ENCODE assay signal across 8 mouse cellular contexts in genomic region chr7:127967922-127968828, GRCm38 (mm10). TPM values are rescaled to one million over a fixed set of nuclear protein-coding genes. Genes with fewer than 3 reads are reported as not detected.
DNase-seq lines count a peak whose midpoint lies in the region; ATAC-seq lines count a peak whose summit lies in the region.

No protein-coding gene starts in this region.

- H3K9ac ChIP-seq in limb, embryonic 11.5 days (ENCODE audit: low read length) = peak overlapping the region; percentile 99
- H3K9ac ChIP-seq in midbrain, embryonic 12.5 days (replicated peaks) = peak overlapping the region; percentile 98

- H3K27me3 ChIP-seq in embryonic facial prominence, embryonic 10.5 days (replicated peaks; ENCODE audit: low read depth, poor library complexity, severe bottlenecking) = no peaks in the 10 kb centered on the region
- no peaks in the 10 kb centered on the region for H3K27me3 ChIP-seq in limb, embryonic 11.5 days (ENCODE audit: control insufficient read depth, insufficient read depth, low read length)
- no peaks in the 10 kb centered on the region for H3K27me3 ChIP-seq in midbrain, embryonic 12.5 days

- peak overlapping the region; percentile 85 for H3K4me2 ChIP-seq in limb, embryonic 11.5 days (ENCODE audit: low read depth, severe bottlenecking)
- peak overlapping the region; percentile 91 for H3K4me2 ChIP-seq in midbrain, embryonic 12.5 days (replicated peaks)

- H3K4me1 ChIP-seq in embryonic facial prominence, embryonic 10.5 days = peaks cover 30% of the 10 kb centered on the region
- H3K4me1 ChIP-seq in limb, embryonic 11.5 days (ENCODE audit: control insufficient read depth, insufficient read depth, low read length) = peaks cover 3% of the 10 kb centered on the region; the same call in 1 of the 2 replicates
- H3K4me1 ChIP-seq in midbrain, embryonic 12.5 days = peaks cover 23% of the 10 kb centered on the region

- H3K4me3 ChIP-seq in embryonic facial prominence, embryonic 10.5 days = peak overlapping the region; percentile 100
- H3K4me3 ChIP-seq in limb, embryonic 11.5 days (ENCODE audit: low read depth, low read length) = peak overlapping the region; percentile 97
- H3K4me3 ChIP-seq in midbrain, embryonic 12.5 days = peak overlapping the region; percentile 89

- peak; percentile 62 for DNase-seq in layer of hippocampus, adult 11-12 months (ENCODE audit: low spot score)
- no peak for DNase-seq in layer of hippocampus, adult 9-10 months (ENCODE audit: low spot score)
- DNase-seq in embryonic facial prominence, embryonic 10.5 days (ENCODE audit: low spot score) = peak; percentile 89
- DNase-seq in kidney, adult 11 months = peak; percentile 77
- DNase-seq in limb, embryonic 11.5 days (ENCODE audit: low spot score) = peak; percentile 86
- DNase-seq in spleen, adult 18-20 months = peak; percentile 71 to 76

- peak overlapping the region; percentile 100 for H3K27ac ChIP-seq in embryonic facial prominence, embryonic 10.5 days (replicated peaks)
- H3K27ac ChIP-seq in limb, embryonic 11.5 days (replicated peaks; ENCODE audit: low read depth, low read length) = peak overlapping the region; percentile 96
- peak overlapping the region; percentile 95 for H3K27ac ChIP-seq in midbrain, embryonic 12.5 days (replicated peaks)

- H3K9me3 ChIP-seq in embryonic facial prominence, embryonic 10.5 days = no peaks in the 10 kb centered on the region
- H3K9me3 ChIP-seq in limb, embryonic 11.5 days (ENCODE audit: control insufficient read depth, low read length) = no peaks in the 10 kb centered on the region
- no peaks in the 10 kb centered on the region for H3K9me3 ChIP-seq in midbrain, embryonic 12.5 days

- under 1% methylated on average over 42 of the region's 42 CpGs for WGBS in embryonic facial prominence, embryonic 10.5 days
- WGBS in limb, embryonic 11.5 days = under 1% methylated on average over 39 of the region's 42 CpGs
- WGBS in midbrain, embryonic 12.5 days = under 1% methylated on average over 36 of the region's 42 CpGs

- H3K36me3 ChIP-seq in embryonic facial prominence, embryonic 10.5 days (replicated peaks) = peaks cover 48% of the 10 kb centered on the region
- H3K36me3 ChIP-seq in limb, embryonic 11.5 days (ENCODE audit: control insufficient read depth, insufficient read depth, low read length) = peaks cover 26% of the 10 kb centered on the region
- peaks cover 38% of the 10 kb centered on the region for H3K36me3 ChIP-seq in midbrain, embryonic 12.5 days

- ATAC-seq in granulocyte monocyte progenitor cell, adult 5-6 weeks (replicated peaks; ENCODE audit: poor library complexity, severe bottlenecking) = peak; percentile 38
- peak; percentile 52; the same call in 1 of the 2 replicates for ATAC-seq in limb, embryonic 11.5 days (ENCODE audit: insufficient number of reproducible peaks, low FRiP score, low TSS enrichment, low read depth)
- peak; percentile 48 for ATAC-seq in midbrain, embryonic 12.5 days (ENCODE audit: low FRiP score, low read depth)

RNA-seq across cellular contexts. Expression of gene Fus, which starts 0.9 kb away (rescaled TPM):
- 349 and 372 TPM in 2 replicates for polyA plus RNA-seq in embryonic facial prominence, embryonic 10.5 days (2016; fragmentation: Nextera tagmentation; extraction: Ambion mirVana)
- 319 and 323 TPM in 2 replicates for total RNA-seq in granulocyte monocyte progenitor cell, adult 5-6 weeks (2014; fragmentation: Nextera tagmentation)
- 60.8 and 62.2 TPM in 2 replicates for total RNA-seq in granulocyte monocyte progenitor cell, adult 5-6 weeks (2017)
- polyA plus RNA-seq in limb, embryonic 11.5 days (2014; fragmentation: Nextera tagmentation; extraction: Ambion mirVana) = 62.7 and 63.1 TPM in 2 replicates
- polyA plus RNA-seq in midbrain, embryonic 12.5 days (2016; fragmentation: Nextera tagmentation; extraction: Ambion mirVana) = 518 and 540 TPM in 2 replicates

RNA-seq across cellular contexts. Expression of gene Prss36, which starts 21.6 kb away (rescaled TPM):
- polyA plus RNA-seq in embryonic facial prominence, embryonic 10.5 days (2016; fragmentation: Nextera tagmentation; extraction: Ambion mirVana) = 10.7 and 12.9 TPM in 2 replicates
- total RNA-seq in granulocyte monocyte progenitor cell, adult 5-6 weeks (2014; fragmentation: Nextera tagmentation) = 0.92 and 7.3 TPM in 2 replicates
- 0.90 and 3.3 TPM in 2 replicates for total RNA-seq in granulocyte monocyte progenitor cell, adult 5-6 weeks (2017)
- 11.5 and 13.3 TPM in 2 replicates for polyA plus RNA-seq in limb, embryonic 11.5 days (2014; fragmentation: Nextera tagmentation; extraction: Ambion mirVana)
- 9.3 and 10.4 TPM in 2 replicates for polyA plus RNA-seq in midbrain, embryonic 12.5 days (2016; fragmentation: Nextera tagmentation; extraction: Ambion mirVana)

RNA-seq across cellular contexts. Expression of gene Pycard, which starts 25.5 kb away (rescaled TPM):
- 5.8 and 6.2 TPM in 2 replicates for polyA plus RNA-seq in embryonic facial prominence, embryonic 10.5 days (2016; fragmentation: Nextera tagmentation; extraction: Ambion mirVana)
- total RNA-seq in granulocyte monocyte progenitor cell, adult 5-6 weeks (2014; fragmentation: Nextera tagmentation) = 115 and 175 TPM in 2 replicates
- 62.6 and 101 TPM in 2 replicates for total RNA-seq in granulocyte monocyte progenitor cell, adult 5-6 weeks (2017)
- 6.7 and 6.9 TPM in 2 replicates for polyA plus RNA-seq in limb, embryonic 11.5 days (2014; fragmentation: Nextera tagmentation; extraction: Ambion mirVana)
- 8.0 and 9.1 TPM in 2 replicates for polyA plus RNA-seq in midbrain, embryonic 12.5 days (2016; fragmentation: Nextera tagmentation; extraction: Ambion mirVana)

RNA-seq across cellular contexts. Expression of gene Trim72, which starts 35.6 kb away (rescaled TPM):
- not detected in 2 replicates for polyA plus RNA-seq in embryonic facial prominence, embryonic 10.5 days (2016; fragmentation: Nextera tagmentation; extraction: Ambion mirVana)
- total RNA-seq in granulocyte monocyte progenitor cell, adult 5-6 weeks (2014; fragmentation: Nextera tagmentation) = not detected in 2 replicates
- total RNA-seq in granulocyte monocyte progenitor cell, adult 5-6 weeks (2017) = not detected in 2 replicates
- polyA plus RNA-seq in limb, embryonic 11.5 days (2014; fragmentation: Nextera tagmentation; extraction: Ambion mirVana) = 0.10 and 0.20 TPM in 2 replicates
- polyA plus RNA-seq in midbrain, embryonic 12.5 days (2016; fragmentation: Nextera tagmentation; extraction: Ambion mirVana) = not detected in 2 replicates

RNA-seq across cellular contexts. Expression of gene Prss8, which starts 38.3 kb away (rescaled TPM):
- polyA plus RNA-seq in embryonic facial prominence, embryonic 10.5 days (2016; fragmentation: Nextera tagmentation; extraction: Ambion mirVana) = 14.8 and 15.8 TPM in 2 replicates
- not detected in 2 replicates for total RNA-seq in granulocyte monocyte progenitor cell, adult 5-6 weeks (2014; fragmentation: Nextera tagmentation)
- total RNA-seq in granulocyte monocyte progenitor cell, adult 5-6 weeks (2017) = 0.52 TPM in 1 of 2 replicates, not detected in the other
- polyA plus RNA-seq in limb, embryonic 11.5 days (2014; fragmentation: Nextera tagmentation; extraction: Ambion mirVana) = 4.0 and 5.0 TPM in 2 replicates
- polyA plus RNA-seq in midbrain, embryonic 12.5 days (2016; fragmentation: Nextera tagmentation; extraction: Ambion mirVana) = 0.43 and 1.3 TPM in 2 replicates
